Mouse (Mus musculus): ENCODE data around the gene Il24. TPM values are rescaled to one million over a fixed set of nuclear protein-coding genes. Genes with fewer than 3 reads are reported as not detected.

The Il24 gene
- polyA plus RNA-seq, 1 experiment from 2014 or later: not detected

- ATAC-seq (ENCODE audit: low read depth): no peak
- no peak overlapping the region for H3K4me2 ChIP-seq (ENCODE audit: low read depth, low read length)
- H3K9ac ChIP-seq (ENCODE audit: low read depth, low read length): no peak overlapping the region
- H3K36me3 ChIP-seq (ENCODE audit: control insufficient read depth, insufficient read depth): no peaks in the 10 kb centered on the region
- H3K27ac ChIP-seq (ENCODE audit: low read length): no peak overlapping the region
- no peaks in the 10 kb centered on the region for H3K9me3 ChIP-seq (replicated peaks; ENCODE audit: control insufficient read depth, low read length)
- H3K4me3 ChIP-seq (ENCODE audit: low read depth, low read length): no peak overlapping the region
- WGBS (ENCODE audit: insufficient replicate concordance): 44% methylated on average over 4 of the region's 4 CpGs
- no peaks in the 10 kb centered on the region for H3K4me1 ChIP-seq (ENCODE audit: control insufficient read depth, low read depth, low read length)
- H3K27me3 ChIP-seq (ENCODE audit: control insufficient read depth, insufficient read depth, low read depth, low read length): peaks cover 12% of the 10 kb centered on the region
Observed at GRCm38 (mm10) chr1:130883146-130883545, 4.1 kb downstream of the Il24 start.

- no peak overlapping the region for H3K27ac ChIP-seq (ENCODE audit: low read length)
- WGBS (ENCODE audit: insufficient replicate concordance): 71% methylated on average over 7 of the region's 7 CpGs
- H3K4me1 ChIP-seq (ENCODE audit: control insufficient read depth, low read depth, low read length): no peaks in the 10 kb centered on the region
- H3K4me3 ChIP-seq (ENCODE audit: low read depth, low read length): no peak overlapping the region
- peaks cover 21% of the 10 kb centered on the region for H3K27me3 ChIP-seq (ENCODE audit: control insufficient read depth, insufficient read depth, low read depth, low read length)
- no peak overlapping the region for H3K9ac ChIP-seq (ENCODE audit: low read depth, low read length)
- H3K4me2 ChIP-seq (ENCODE audit: low read depth, low read length): no peak overlapping the region
- ATAC-seq (ENCODE audit: low read depth): no peak
- no peaks in the 10 kb centered on the region for H3K9me3 ChIP-seq (replicated peaks; ENCODE audit: control insufficient read depth, low read length)
- H3K36me3 ChIP-seq (ENCODE audit: control insufficient read depth, insufficient read depth): no peaks in the 10 kb centered on the region
Observed at GRCm38 (mm10) chr1:130879927-130880326, 7.3 kb downstream of the Il24 start.

GRCm38 (mm10) chr1:130877889-130878614 is 9.2 kb downstream of the Il24 start:
- no peak for ATAC-seq (ENCODE audit: low read depth)
- H3K36me3 ChIP-seq (ENCODE audit: control insufficient read depth, insufficient read depth): no peaks in the 10 kb centered on the region
- H3K4me1 ChIP-seq (ENCODE audit: control insufficient read depth, low read depth, low read length): no peaks in the 10 kb centered on the region
- H3K4me3 ChIP-seq (ENCODE audit: low read depth, low read length): peak overlapping the region; percentile 38
- peak overlapping the region; percentile 56 for H3K4me2 ChIP-seq (ENCODE audit: low read depth, low read length)
- no peaks in the 10 kb centered on the region for H3K9me3 ChIP-seq (replicated peaks; ENCODE audit: control insufficient read depth, low read length)
- 2% methylated on average over 43 of the region's 43 CpGs for WGBS (ENCODE audit: insufficient replicate concordance)
- H3K27ac ChIP-seq (ENCODE audit: low read length): no peak overlapping the region
- no peak overlapping the region for H3K9ac ChIP-seq (ENCODE audit: low read depth, low read length)
- peaks cover 21% of the 10 kb centered on the region for H3K27me3 ChIP-seq (ENCODE audit: control insufficient read depth, insufficient read depth, low read depth, low read length)

GRCm38 (mm10) chr1:130876931-130877509 is 10.2 kb downstream of the Il24 start:
- Histone ChIP-seq H3K27ac (ENCODE audit: low read length) (no peak overlapping the region), H3K36me3 (ENCODE audit: control insufficient read depth, insufficient read depth) (no peaks in the 10 kb centered on the region)
- WGBS (ENCODE audit: insufficient replicate concordance): 16% methylated on average over 3 of the region's 3 CpGs

GRCm38 (mm10) chr1:130875910-130876309 is 11.3 kb downstream of the Il24 start:
- Histone ChIP-seq H3K4me1 (ENCODE audit: control insufficient read depth, low read depth, low read length) (no peaks in the 10 kb centered on the region), H3K4me3 (ENCODE audit: low read depth, low read length) (no peak overlapping the region), H3K4me2 (ENCODE audit: low read depth, low read length) (no peak overlapping the region), H3K9me3 (replicated peaks; ENCODE audit: control insufficient read depth, low read length) (no peaks in the 10 kb centered on the region), H3K9ac (ENCODE audit: low read depth, low read length) (no peak overlapping the region), H3K27ac (ENCODE audit: low read length) (no peak overlapping the region), H3K36me3 (ENCODE audit: control insufficient read depth, insufficient read depth) (no peaks in the 10 kb centered on the region), H3K27me3 (ENCODE audit: control insufficient read depth, insufficient read depth, low read depth, low read length) (peaks cover 21% of the 10 kb centered on the region)
- ATAC-seq (ENCODE audit: low read depth): no peak
- 45% methylated on average over 3 of the region's 3 CpGs for WGBS (ENCODE audit: insufficient replicate concordance)

More at GRCm38 (mm10) chr1:130876931-130877509, 10.2 kb downstream of the Il24 start:
- H3K9ac ChIP-seq (ENCODE audit: low read depth, low read length): no peak overlapping the region
- no peaks in the 10 kb centered on the region for H3K9me3 ChIP-seq (replicated peaks; ENCODE audit: control insufficient read depth, low read length)
- ATAC-seq (ENCODE audit: low read depth): no peak
- no peaks in the 10 kb centered on the region for H3K4me1 ChIP-seq (ENCODE audit: control insufficient read depth, low read depth, low read length)
- H3K4me3 ChIP-seq (ENCODE audit: low read depth, low read length): no peak overlapping the region
- H3K27me3 ChIP-seq (ENCODE audit: control insufficient read depth, insufficient read depth, low read depth, low read length): peaks cover 21% of the 10 kb centered on the region
- no peak overlapping the region for H3K4me2 ChIP-seq (ENCODE audit: low read depth, low read length)

- Histone ChIP-seq H3K9me3 (replicated peaks; ENCODE audit: control insufficient read depth, low read length) (no peaks in the 10 kb centered on the region), H3K4me1 (ENCODE audit: control insufficient read depth, low read depth, low read length) (no peaks in the 10 kb centered on the region), H3K4me2 (ENCODE audit: low read depth, low read length) (no peak overlapping the region), H3K27ac (ENCODE audit: low read length) (no peak overlapping the region), H3K36me3 (ENCODE audit: control insufficient read depth, insufficient read depth) (no peaks in the 10 kb centered on the region), H3K9ac (ENCODE audit: low read depth, low read length) (no peak overlapping the region), H3K27me3 (ENCODE audit: control insufficient read depth, insufficient read depth, low read depth, low read length) (peaks cover 21% of the 10 kb centered on the region), H3K4me3 (ENCODE audit: low read depth, low read length) (no peak overlapping the region)
- WGBS (ENCODE audit: insufficient replicate concordance): 35% methylated on average over 3 of the region's 3 CpGs
- no peak for ATAC-seq (ENCODE audit: low read depth)
Observed at GRCm38 (mm10) chr1:130875139-130875538, 12.1 kb downstream of the Il24 start.

- ATAC-seq (ENCODE audit: low read depth): no peak
- Histone ChIP-seq H3K4me1 (ENCODE audit: control insufficient read depth, low read depth, low read length) (no peaks in the 10 kb centered on the region), H3K36me3 (ENCODE audit: control insufficient read depth, insufficient read depth) (no peaks in the 10 kb centered on the region), H3K9ac (ENCODE audit: low read depth, low read length) (no peak overlapping the region), H3K9me3 (replicated peaks; ENCODE audit: control insufficient read depth, low read length) (no peaks in the 10 kb centered on the region), H3K27ac (ENCODE audit: low read length) (no peak overlapping the region), H3K27me3 (ENCODE audit: control insufficient read depth, insufficient read depth, low read depth, low read length) (peaks cover 7% of the 10 kb centered on the region), H3K4me2 (ENCODE audit: low read depth, low read length) (no peak overlapping the region), H3K4me3 (ENCODE audit: low read depth, low read length) (no peak overlapping the region)
- WGBS (ENCODE audit: insufficient replicate concordance): 14% methylated on average over 2 of the region's 2 CpGs
Observed at GRCm38 (mm10) chr1:130872912-130873311, 14.3 kb downstream of the Il24 start.

GRCm38 (mm10) chr1:130865541-130866221 is 21.6 kb downstream of the Il24 start, which contains the start of gene Fcmr:
Fcmr (plus strand) TSS chr1:130865669.
- no peak within 1 kb of the TSS for H3K9ac ChIP-seq (ENCODE audit: low read depth, low read length)
- no peak for ATAC-seq (ENCODE audit: low read depth)
- H3K4me2 ChIP-seq (ENCODE audit: low read depth, low read length): no peak within 1 kb of the TSS
- H3K27me3 ChIP-seq (ENCODE audit: control insufficient read depth, insufficient read depth, low read depth, low read length): no peaks in the 10 kb centered on the region
- H3K4me3 ChIP-seq (ENCODE audit: low read depth, low read length): no peak within 1 kb of the TSS
- H3K27ac ChIP-seq (ENCODE audit: low read length): no peak within 1 kb of the TSS
- no peaks in the 10 kb centered on the region for H3K4me1 ChIP-seq (ENCODE audit: control insufficient read depth, low read depth, low read length)
- no peaks in the 10 kb centered on the region for H3K9me3 ChIP-seq (replicated peaks; ENCODE audit: control insufficient read depth, low read length)
- WGBS (ENCODE audit: insufficient replicate concordance): 65% methylated on average over 7 of the region's 7 CpGs
- H3K36me3 ChIP-seq (ENCODE audit: control insufficient read depth, insufficient read depth): no peaks in the 10 kb centered on the region

GRCm38 (mm10) chr1:130864741-130865140 is 22.5 kb downstream of the Il24 start:
- Histone ChIP-seq H3K9ac (ENCODE audit: low read depth, low read length) (no peak overlapping the region), H3K9me3 (replicated peaks; ENCODE audit: control insufficient read depth, low read length) (no peaks in the 10 kb centered on the region), H3K27me3 (ENCODE audit: control insufficient read depth, insufficient read depth, low read depth, low read length) (no peaks in the 10 kb centered on the region), H3K27ac (ENCODE audit: low read length) (no peak overlapping the region), H3K4me1 (ENCODE audit: control insufficient read depth, low read depth, low read length) (no peaks in the 10 kb centered on the region), H3K4me3 (ENCODE audit: low read depth, low read length) (no peak overlapping the region), H3K4me2 (ENCODE audit: low read depth, low read length) (no peak overlapping the region), H3K36me3 (ENCODE audit: control insufficient read depth, insufficient read depth) (no peaks in the 10 kb centered on the region)
- ATAC-seq (ENCODE audit: low read depth): no peak
- WGBS (ENCODE audit: insufficient replicate concordance): 65% methylated on average over 5 of the region's 5 CpGs
